Mouse (Mus musculus) olfactory bulb, adult 2 months (tissue): Measurements from ENCODE around the gene Cideb. TPM values are rescaled to one million over a fixed set of nuclear protein-coding genes. Genes with fewer than 3 reads are reported as not detected.
"Not testable (repeated sequence)": the region's sequence is repeated elsewhere in the genome, so short reads cannot be mapped to it uniquely, and the experiment has no call there.

Experiments used
- H3K27ac ChIP-seq: fragments of 200-500 bp; 2 replicates; pipeline ENCODE4 v1.5.1; 2012; ENCODE audit warnings: low read depth, low read length; ENCODE audit not compliant: insufficient read depth
- H3K4me1 ChIP-seq: fragments of 200-500 bp; 2 replicates; pipeline ENCODE4 v1.6.1; 2012; ENCODE audit warnings: low read length; ENCODE audit not compliant: control insufficient read depth, insufficient read depth
- H3K4me3 ChIP-seq: fragments of 200-500 bp; 2 replicates; pipeline ENCODE4 v1.5.1; 2012; ENCODE audit warnings: mild to moderate bottlenecking, low read depth, low read length, moderate library complexity; ENCODE audit not compliant: insufficient read depth
- CTCF ChIP-seq: fragments of 200-500 bp; IDR thresholded peaks from 2 replicates; pipeline ENCODE4 v1.5.1; 2012; ENCODE audit warnings: low read depth, mild to moderate bottlenecking, low read length, moderate library complexity; ENCODE audit not compliant: insufficient read depth
- POLR2A ChIP-seq: fragments of 200-500 bp; IDR thresholded peaks from 2 replicates; pipeline ENCODE4 v1.6.1; 2012; ENCODE audit warnings: mild to moderate bottlenecking, low read depth, low read length, moderate library complexity; ENCODE audit not compliant: insufficient read depth
- WGBS: fragments of 180-500 bp; shearing (Covaris S2); methylation state at CpG from one replicate; pipeline ENCODE4 v1.1.7; 2018; 5-methylcytosine and 5-hydroxymethylcytosine counted together
- polyA plus RNA-seq: library from polyadenylated mRNA; stranded (reverse); fragments of >200 nt; gene quantifications from 2 replicates; pipeline ENCODE4 v1.2.4, GENCODE M21; 2012; ENCODE audit warnings: low replicate concordance; ENCODE audit not compliant: missing spikeins, insufficient read depth, insufficient read length

The Cideb gene
- polyA plus RNA-seq, 1 experiment = not detected

- no peak overlapping the region for H3K4me3 ChIP-seq
- peaks cover 8% of the 10 kb centered on the region for H3K4me1 ChIP-seq
- TF ChIP-seq CTCF = no peak
- no peak for TF ChIP-seq POLR2A
- 86% methylated on average over 16 of the region's 16 CpGs for WGBS
- no peak overlapping the region for H3K27ac ChIP-seq
These were observed 10.9 kb upstream of the Cideb start for GRCm38 (mm10) chr14:55769087-55769703.

- peaks cover 8% of the 10 kb centered on the region for H3K4me1 ChIP-seq
- no peak overlapping the region for H3K4me3 ChIP-seq
- WGBS = 81% methylated on average over 6 of the region's 6 CpGs
- H3K27ac ChIP-seq = no peak overlapping the region
- no peak for TF ChIP-seq CTCF
- TF ChIP-seq POLR2A = no peak
These were observed 10.3 kb upstream of the Cideb start for GRCm38 (mm10) chr14:55768555-55768954.

- 12% methylated on average over 52 of the region's 52 CpGs for WGBS
- Histone ChIP-seq H3K27ac (no peak overlapping the region), H3K4me1 (peaks cover 9% of the 10 kb centered on the region), H3K4me3 (peak overlapping the region; percentile 41)
- TF ChIP-seq CTCF (peak; percentile 36; the same call in 1 of the 2 replicates), POLR2A (0 out of 2 replicates have a peak, but pooled peaks have one; percentile 20)
These were observed 9.5 kb upstream of the Cideb start for GRCm38 (mm10) chr14:55767519-55768414.

GRCm38 (mm10) chr14:55765696-55766095 is 7.4 kb upstream of the Cideb start, which contains the start of gene Ltb4r1:
Gene Ltb4r1 (plus strand): TSS chr14:55765962.
- 75% methylated on average over 4 of the region's 4 CpGs for WGBS
- TF ChIP-seq CTCF (no peak), POLR2A (no peak)
- H3K27ac ChIP-seq = no peak within 1 kb of the TSS
- no peak within 1 kb of the TSS for H3K4me3 ChIP-seq
- H3K4me1 ChIP-seq = peaks cover 21% of the 10 kb centered on the region

GRCm38 (mm10) chr14:55763166-55763565 is 4.9 kb upstream of the Cideb start:
- TF ChIP-seq CTCF (no peak), POLR2A (no peak)
- WGBS = 58% methylated on average over 7 of the region's 7 CpGs
- Histone ChIP-seq H3K4me1 (peaks cover 21% of the 10 kb centered on the region), H3K4me3 (no peak overlapping the region), H3K27ac (no peak overlapping the region)

GRCm38 (mm10) chr14:55762001-55762821 is 4.0 kb upstream of the Cideb start:
- Histone ChIP-seq H3K4me1 (peaks cover 13% of the 10 kb centered on the region), H3K4me3 (peak overlapping the region; percentile 59), H3K27ac (no peak overlapping the region)
- WGBS = 2% methylated on average over 77 of the region's 77 CpGs
- TF ChIP-seq POLR2A (no peak), CTCF (no peak)

- Histone ChIP-seq H3K27ac (no peak within 1 kb of the TSS), H3K4me1 (peaks cover 13% of the 10 kb centered on the region), H3K4me3 (peak within 1 kb of the TSS; percentile 59)
- TF ChIP-seq CTCF (no peak), POLR2A (no peak)
- WGBS = 79% methylated on average over 6 of the region's 6 CpGs
These were observed 2.9 kb upstream of the Cideb start, which contains the start of gene Ltb4r2 for GRCm38 (mm10) chr14:55761163-55761562. Gene Ltb4r2 (plus strand): TSS chr14:55761428.

GRCm38 (mm10) chr14:55760156-55760555 is 1.9 kb upstream of the Cideb start:
- 1% methylated on average over 6 of the region's 6 CpGs for WGBS
- not testable (repeated sequence) for H3K4me3 ChIP-seq, H3K27ac ChIP-seq
- H3K4me1 ChIP-seq = peaks cover 13% of the 10 kb centered on the region
- TF ChIP-seq CTCF = peak; percentile 34; the same call in 1 of the 2 replicates
